Mouse (Mus musculus) CH12.LX (cell line): Measurements from ENCODE around the gene Bspry. TPM values are rescaled to one million over a fixed set of nuclear protein-coding genes. Genes with fewer than 3 reads are reported as not detected.

Experiments used
- DNase-seq: peaks from one replicate; pipeline ENCODE4 v3.0.0-alpha.2; 2013; ENCODE audit errors: extremely low read depth
- H3K27ac ChIP-seq: 2 replicates; pipeline ENCODE4 v1.5.1; 2012; ENCODE audit warnings: low read depth, mild to moderate bottlenecking, control low read depth, moderate library complexity; ENCODE audit not compliant: insufficient read depth
- H3K27me3 ChIP-seq: replicated peaks from 2 replicates; pipeline ENCODE3; 2012; ENCODE audit warnings: inconsistent platforms
- H3K36me3 ChIP-seq, 2 experiments: replicated peaks in 1 of 2; 2 replicates each; pipeline versions ENCODE3 to v1.6.1; 2012; ENCODE audit warnings: inconsistent platforms in 1 of 2, low read length in 1 of 2, mild to moderate bottlenecking in 1 of 2, mixed read lengths in 1 of 2, moderate library complexity in 1 of 2; ENCODE audit not compliant: control insufficient read depth in 1 of 2, insufficient read depth in 1 of 2
- H3K4me1 ChIP-seq, 2 experiments: 2 replicates each; pipeline ENCODE4 v1.6.1; 2012; ENCODE audit warnings: inconsistent platforms in 1 of 2, moderate library complexity in 1 of 2; ENCODE audit not compliant: insufficient read depth in 2 of 2, control insufficient read depth in 1 of 2
- H3K4me2 ChIP-seq: 2 replicates; pipeline ENCODE4 v1.6.1; 2012; ENCODE audit warnings: low read depth, mild to moderate bottlenecking, control low read depth; ENCODE audit not compliant: poor library complexity, insufficient read depth, severe bottlenecking
- H3K4me3 ChIP-seq, 3 experiments: fragments of 150-350 bp in 1 of 3; sonication (generic) in 1 of 3; replicated peaks in 1 of 3; 2 replicates each; pipeline versions ENCODE3 to v1.5.1; 2011 to 2012; ENCODE audit warnings: low read depth in 2 of 3, low read length in 2 of 3, mild to moderate bottlenecking in 2 of 3, moderate library complexity in 2 of 3, control low read depth in 1 of 3, improper control_type of control experiment in 1 of 3, inconsistent platforms in 1 of 3, mixed read lengths in 1 of 3; ENCODE audit not compliant: poor library complexity in 1 of 3
- H3K79me2 ChIP-seq: replicated peaks from 2 replicates; pipeline ENCODE4 v1.6.1; 2012; ENCODE audit warnings: mild to moderate bottlenecking, moderate library complexity; ENCODE audit not compliant: control insufficient read depth, poor library complexity, insufficient read depth, severe bottlenecking; ENCODE audit errors: extremely low read depth
- H3K9ac ChIP-seq: 2 replicates; pipeline ENCODE4 v1.6.1; 2012; ENCODE audit warnings: low read depth, mild to moderate bottlenecking, control low read depth, moderate library complexity; ENCODE audit not compliant: insufficient read depth
- H3K9me3 ChIP-seq: replicated peaks from 2 replicates; pipeline ENCODE3; 2012; ENCODE audit warnings: low read length, inconsistent platforms, mixed read lengths
- CHD1 ChIP-seq: IDR thresholded peaks from 2 replicates; pipeline ENCODE4 v1.6.1; 2012; ENCODE audit warnings: low read depth, low read length, improper control_type of control experiment, inconsistent platforms
- CHD2 ChIP-seq: IDR thresholded peaks from 2 replicates; pipeline ENCODE4 v1.6.1; 2011; ENCODE audit warnings: low read length, improper control_type of control experiment
- CTCF ChIP-seq, 2 experiments: IDR thresholded peaks in 1 of 2; conservative IDR thresholded peaks in 1 of 2; 2 replicates each; pipeline ENCODE4 v1.5.1; 2011 to 2012; ENCODE audit warnings: low read depth in 2 of 2, low read length in 2 of 2, improper control_type of control experiment in 1 of 2, inconsistent platforms in 1 of 2, mild to moderate bottlenecking in 1 of 2, moderate library complexity in 1 of 2
- E2F4 ChIP-seq: IDR thresholded peaks from 2 replicates; pipeline ENCODE4 v1.6.1; 2011; ENCODE audit warnings: low read depth, low read length, improper control_type of control experiment; ENCODE audit not compliant: insufficient replicate concordance
- ELF1 ChIP-seq: IDR thresholded peaks from 2 replicates; pipeline ENCODE4 v1.6.1; 2014; ENCODE audit warnings: low read depth, mild to moderate bottlenecking, inconsistent platforms, low read length, improper control_type of control experiment
- EP300 ChIP-seq: IDR thresholded peaks from 2 replicates; pipeline ENCODE4 v1.6.1; 2011; ENCODE audit warnings: low read length, improper control_type of control experiment
- ETS1 ChIP-seq: conservative IDR thresholded peaks from 2 replicates; pipeline ENCODE4 v1.6.1; 2012; ENCODE audit warnings: low read depth, mild to moderate bottlenecking, inconsistent platforms, low read length, improper control_type of control experiment, moderate library complexity
- GABPA ChIP-seq: IDR thresholded peaks from 2 replicates; pipeline ENCODE4 v1.6.1; 2012; ENCODE audit warnings: low read depth, low read length, improper control_type of control experiment, inconsistent platforms; ENCODE audit not compliant: insufficient replicate concordance
- KAT2A ChIP-seq: IDR thresholded peaks from 2 replicates; pipeline ENCODE4 v1.6.1; 2012; ENCODE audit warnings: low read length, improper control_type of control experiment, inconsistent platforms; ENCODE audit not compliant: insufficient replicate concordance
- MAFK ChIP-seq: IDR thresholded peaks from 2 replicates; pipeline ENCODE4 v1.6.1; 2011; ENCODE audit warnings: low read length, improper control_type of control experiment; ENCODE audit not compliant: insufficient replicate concordance
- MAZ ChIP-seq: IDR thresholded peaks from 2 replicates; pipeline ENCODE4 v1.6.1; 2012; ENCODE audit warnings: low read depth, mild to moderate bottlenecking, inconsistent platforms, low read length, improper control_type of control experiment, moderate library complexity
- MEF2A ChIP-seq: IDR thresholded peaks from 2 replicates; pipeline ENCODE4 v1.6.1; 2014; ENCODE audit warnings: low read depth, mild to moderate bottlenecking, inconsistent platforms, low read length, improper control_type of control experiment, borderline replicate concordance
- MXI1 ChIP-seq: IDR thresholded peaks from 2 replicates; pipeline ENCODE4 v1.6.1; 2011; ENCODE audit warnings: mild to moderate bottlenecking, low read depth, low read length, improper control_type of control experiment
- MYC ChIP-seq: IDR thresholded peaks from 2 replicates; pipeline ENCODE4 v1.6.1; 2011; ENCODE audit warnings: low read depth, mild to moderate bottlenecking, improper control_type of control experiment, low read length
- NELFE ChIP-seq: IDR thresholded peaks from 2 replicates; pipeline ENCODE4 v1.6.1; 2011; ENCODE audit warnings: low read depth, low read length, improper control_type of control experiment
- NRF1 ChIP-seq: IDR thresholded peaks from 2 replicates; pipeline ENCODE4 v1.6.1; 2014; ENCODE audit warnings: low read depth, mild to moderate bottlenecking, inconsistent platforms, low read length, improper control_type of control experiment, moderate library complexity
- PAX5 ChIP-seq: IDR thresholded peaks from 2 replicates; pipeline ENCODE4 v1.6.1; 2012; ENCODE audit warnings: low read length, inconsistent platforms, mixed read lengths
- RAD21 ChIP-seq: IDR thresholded peaks from 2 replicates; pipeline ENCODE4 v1.6.1; 2011; ENCODE audit warnings: low read depth, mild to moderate bottlenecking, low read length, improper control_type of control experiment, moderate library complexity
- TBP ChIP-seq: conservative IDR thresholded peaks from 2 replicates; pipeline ENCODE4 v1.6.1; 2011; ENCODE audit warnings: low read depth, low read length, improper control_type of control experiment
- TCF12 ChIP-seq: IDR thresholded peaks from 2 replicates; pipeline ENCODE4 v1.6.1; 2014; ENCODE audit warnings: low read depth, mild to moderate bottlenecking, inconsistent platforms, low read length, improper control_type of control experiment
- UBTF ChIP-seq: IDR thresholded peaks from 2 replicates; pipeline ENCODE4 v1.6.1; 2012; ENCODE audit warnings: low read depth, mild to moderate bottlenecking, inconsistent platforms, low read length, improper control_type of control experiment, moderate library complexity
- USF1 ChIP-seq: IDR thresholded peaks from 2 replicates; pipeline ENCODE4 v1.6.1; 2014; ENCODE audit warnings: low read depth, mild to moderate bottlenecking, inconsistent platforms, low read length, improper control_type of control experiment
- USF2 ChIP-seq: conservative IDR thresholded peaks from 2 replicates; pipeline ENCODE4 v1.6.1; 2011; ENCODE audit warnings: low read depth, low read length, improper control_type of control experiment
- ZC3H11A ChIP-seq: IDR thresholded peaks from 2 replicates; pipeline ENCODE4 v1.6.1; 2012; ENCODE audit warnings: low read depth, mild to moderate bottlenecking, inconsistent platforms, low read length, improper control_type of control experiment
- ZMIZ1 ChIP-seq: IDR thresholded peaks from 2 replicates; pipeline ENCODE4 v1.6.1; 2012; ENCODE audit warnings: low read depth, mild to moderate bottlenecking, inconsistent platforms, low read length, improper control_type of control experiment
- ZNF384 ChIP-seq: IDR thresholded peaks from 2 replicates; pipeline ENCODE4 v1.6.1; 2012; ENCODE audit warnings: low read depth, low read length, improper control_type of control experiment, inconsistent platforms
- dilution Hi-C: fragments of 300-500 bp; cut with MboI; formaldehyde crosslinking; loops from 2 replicates; pipeline ENCODE4 v1.14.3; 2020; ENCODE audit warnings: low sequenced_read_pairs; ENCODE audit not compliant: extremely low pct_unique_long_range_greater_than_20kb, extremely low pct_ligation_motif_present
- in situ Hi-C: fragments of 300-500 bp; cut with MboI; formaldehyde crosslinking; loops from 3 replicates; pipeline ENCODE4 v1.14.3; 2019; ENCODE audit warnings: low sequenced_read_pairs, low pct_ligation_motif_present, low pct_unique_long_range_greater_than_20kb, mixed read lengths
- polyA plus RNA-seq: library from polyadenylated mRNA; unstranded; fragments of >175 nt; gene quantifications from 2 replicates; pipeline ENCODE4 v1.2.1, GENCODE M21; 2012; ENCODE audit warnings: low read depth; ENCODE audit not compliant: insufficient read length
- total RNA-seq, 2 experiments: library from RNA; depleted of rRNA; stranded (reverse); fragments of 300-350 nt in 1 of 2; fragments of >200 nt in 1 of 2; gene quantifications; 2 replicates each; pipeline ENCODE4 v1.2.3; 2012 to 2014

The Bspry gene
- total and polyA plus RNA-seq, 3 experiments, result 0.86 to 1.2 (median 1.1) TPM

- peaks cover 5% of the 10 kb centered on the region for H3K79me2 ChIP-seq
- no peak overlapping the region for H3K27ac ChIP-seq
- H3K4me2 ChIP-seq, result no peak overlapping the region
- peaks cover 4 to 12% of the 10 kb centered on the region in 2 experiments for H3K36me3 ChIP-seq
- no peak overlapping the region for H3K4me3 ChIP-seq
- no peak overlapping the region for H3K9ac ChIP-seq
- TF ChIP-seq MXI1 (no peak), CTCF (conservative IDR thresholded peaks at IDR 0.05 in 1 of 2, IDR thresholded peaks at IDR 0.05 in 1 of 2; ENCODE audit: low read depth in 2 of 2, low read length in 2 of 2) (no peak), MAFK (no peak), NRF1 (no peak), RAD21 (no peak), ZNF384 (no peak), ETS1 (no peak), TCF12 (no peak)
- in situ Hi-C loops (no loop called here), dilution Hi-C loops (no loop called here)
- peaks cover 40% of the 10 kb centered on the region for H3K27me3 ChIP-seq
- H3K9me3 ChIP-seq, result no peaks in the 10 kb centered on the region
- DNase-seq, result no peak
- H3K4me1 ChIP-seq, result peaks cover 10 to 25% of the 10 kb centered on the region in 2 experiments
These were observed 47.8 kb downstream of the Bspry start for GRCm38 (mm10) chr4:62527655-62528054.

- TF ChIP-seq MEF2A (no peak), UBTF (no peak), CHD2 (no peak), NRF1 (no peak), PAX5 (no peak), RAD21 (no peak), KAT2A (no peak), USF1 (no peak), ETS1 (no peak)
- TF ChIP-seq, all 38 proteins: peak for 0
- dilution Hi-C loops (no loop called here), in situ Hi-C loops (no loop called here)
- Histone ChIP-seq H3K9ac (no peak overlapping the region), H3K4me2 (no peak overlapping the region), H3K4me1 (no peaks in the 10 kb centered on the region; a peak in 1 of 4 replicates), H3K27ac (no peak overlapping the region), H3K27me3 (peaks cover 28% of the 10 kb centered on the region), H3K9me3 (no peaks in the 10 kb centered on the region), H3K36me3 (no peaks in the 10 kb centered on the region), H3K79me2 (no peaks in the 10 kb centered on the region), H3K4me3 (no peak overlapping the region)
- no peak for DNase-seq
These were observed 53.9 kb downstream of the Bspry start for GRCm38 (mm10) chr4:62533729-62534128.

GRCm38 (mm10) chr4:62541802-62542201 lies 61.9 kb downstream of the Bspry start:
- H3K4me1 ChIP-seq, result peaks cover 0 to 13% of the 10 kb centered on the region in 2 experiments; a peak in 3 of 4 replicates
- H3K9me3 ChIP-seq, result no peaks in the 10 kb centered on the region
- H3K27ac ChIP-seq, result no peak overlapping the region
- DNase-seq, result no peak
- no peak overlapping the region for H3K4me3 ChIP-seq
- H3K79me2 ChIP-seq, result no peaks in the 10 kb centered on the region
- TF ChIP-seq E2F4, result no peak
- TF ChIP-seq MAFK, result no peak
- TF ChIP-seq RAD21, result no peak
- no peak for TF ChIP-seq ELF1
- TF ChIP-seq TBP, result no peak
- no peak for TF ChIP-seq CHD1
- TF ChIP-seq EP300, result no peak
- no peak for TF ChIP-seq MYC
- TF ChIP-seq ETS1, result no peak
- TF ChIP-seq USF2, result no peak
- no peak for TF ChIP-seq GABPA
- TF ChIP-seq ZC3H11A, result no peak
- TF ChIP-seq ZMIZ1, result no peak
- TF ChIP-seq NELFE, result no peak
- no peak for TF ChIP-seq MAZ
- no peak for TF ChIP-seq CHD2
- TF ChIP-seq UBTF, result no peak
- H3K4me2 ChIP-seq, result no peak overlapping the region
- in situ Hi-C loops (no loop called here), dilution Hi-C loops (no loop called here)
- H3K27me3 ChIP-seq, result no peaks in the 10 kb centered on the region
- H3K36me3 ChIP-seq, result no peaks in the 10 kb centered on the region
- no peak overlapping the region for H3K9ac ChIP-seq
